Mouse (Mus musculus): ENCODE measurements around the gene Ecel1.

GRCm38 (mm10) chr1:87203779-87204178, 47.5 kb upstream of the Ecel1 start:
- TF ChIP-seq CTCF (IDR thresholded peaks at IDR 0.05; ENCODE audit: low read depth) (no peak), EP300 (IDR thresholded peaks at IDR 0.05; ENCODE audit: low read depth) (no peak)

Data from liver, embryonic 14.5 days (tissue).